Mouse (Mus musculus): Measurements from ENCODE around the gene Rnaseh1. TPM values are rescaled to one million over a fixed set of nuclear protein-coding genes. Genes with fewer than 3 reads are reported as not detected.

Gene Rnaseh1
- polyA plus RNA-seq, 1 experiment from 2014 or later: 17.3 TPM

DNA sequence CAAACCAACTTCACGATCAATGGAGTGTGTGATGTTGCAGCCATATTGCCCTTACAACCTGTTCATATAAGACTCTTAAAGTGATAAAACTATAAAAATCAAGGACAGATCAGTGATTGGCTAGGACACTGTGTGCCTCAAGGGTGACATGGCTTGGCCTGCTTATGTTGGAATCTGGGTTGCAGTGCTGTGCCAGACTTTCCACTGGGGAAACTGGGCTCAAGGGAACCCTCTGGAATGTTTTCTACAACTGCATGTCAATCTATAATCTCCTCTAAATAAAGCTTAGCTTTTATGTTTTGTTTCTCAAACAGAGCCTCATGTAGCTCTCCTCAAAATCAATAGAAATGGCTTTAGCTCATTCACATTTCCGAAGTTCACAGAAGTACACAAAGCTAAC, 25.2 kb upstream of the Rnaseh1 start:
- H3K9ac ChIP-seq: no peak overlapping the region
- no peak for ATAC-seq (replicated peaks; ENCODE audit: insufficient number of reproducible peaks, insufficient read depth, low FRiP score, low read depth)
- H3K9me3 ChIP-seq (replicated peaks): no peaks in the 10 kb centered on the region
- H3K4me1 ChIP-seq (replicated peaks): peaks cover 22% of the 10 kb centered on the region
- no peak overlapping the region for H3K27ac ChIP-seq
- no peak overlapping the region for H3K4me2 ChIP-seq
- peaks cover 13% of the 10 kb centered on the region for H3K36me3 ChIP-seq
- 89% methylated on average over 2 of the region's 2 CpGs for WGBS
- no peak overlapping the region for H3K4me3 ChIP-seq
- H3K27me3 ChIP-seq: no peaks in the 10 kb centered on the region

DNA sequence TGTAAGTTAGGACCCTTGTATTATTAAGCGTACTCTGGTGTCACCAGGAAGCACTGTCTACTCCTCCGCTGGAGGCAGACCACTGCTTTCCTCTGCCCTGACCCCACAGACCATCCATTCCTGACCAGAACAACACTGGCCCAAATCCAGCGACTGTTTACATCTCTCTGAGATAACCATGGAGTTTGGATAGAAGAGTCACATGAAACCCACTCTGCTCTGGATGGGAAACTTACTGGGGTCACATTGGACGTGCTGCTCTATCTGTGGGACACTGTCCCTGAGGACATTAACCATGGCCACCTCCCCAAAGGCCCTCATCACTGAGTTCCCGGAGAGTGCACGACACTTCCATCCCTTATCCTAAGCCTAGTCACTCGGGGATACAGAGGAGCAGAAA, 24.0 kb upstream of the Rnaseh1 start:
- WGBS: 58% methylated on average over 7 of the region's 7 CpGs
- Histone ChIP-seq H3K9me3 (replicated peaks) (no peaks in the 10 kb centered on the region), H3K4me2 (no peak overlapping the region), H3K4me3 (no peak overlapping the region), H3K27ac (no peak overlapping the region), H3K36me3 (peaks cover 25% of the 10 kb centered on the region), H3K27me3 (no peaks in the 10 kb centered on the region), H3K9ac (no peak overlapping the region), H3K4me1 (replicated peaks) (peaks cover 22% of the 10 kb centered on the region)
- peak; percentile 25; the same call in 1 of the 2 replicates for ATAC-seq (replicated peaks; ENCODE audit: insufficient number of reproducible peaks, insufficient read depth, low FRiP score, low read depth)

DNA sequence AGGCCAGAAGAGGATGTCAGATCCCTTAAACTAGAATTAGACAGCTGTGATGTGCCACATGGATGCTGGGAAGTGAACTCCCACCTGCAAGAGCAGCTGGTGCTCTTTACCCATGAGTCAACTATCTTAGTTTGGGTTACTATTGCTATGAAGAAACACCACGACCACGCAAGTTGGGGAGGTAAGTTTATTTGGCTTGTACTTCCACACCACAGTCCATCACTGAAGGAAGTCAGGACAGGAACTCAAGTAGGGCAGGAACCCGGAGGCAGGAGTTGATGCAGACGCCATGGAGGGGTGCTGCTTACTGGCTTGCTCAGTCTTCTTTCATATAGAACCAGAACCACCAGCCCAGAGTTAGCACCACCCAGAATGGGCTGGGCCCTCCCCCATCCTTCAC, 22.3 kb upstream of the Rnaseh1 start:
- Histone ChIP-seq H3K36me3 (peaks cover 42% of the 10 kb centered on the region), H3K9me3 (replicated peaks) (no peaks in the 10 kb centered on the region), H3K9ac (no peak overlapping the region), H3K27ac (no peak overlapping the region), H3K4me1 (replicated peaks) (peaks cover 13% of the 10 kb centered on the region), H3K4me3 (no peak overlapping the region), H3K4me2 (no peak overlapping the region), H3K27me3 (no peaks in the 10 kb centered on the region)
- 61% methylated on average over 4 of the region's 4 CpGs for WGBS
- ATAC-seq (replicated peaks; ENCODE audit: insufficient number of reproducible peaks, insufficient read depth, low FRiP score, low read depth): no peak

DNA sequence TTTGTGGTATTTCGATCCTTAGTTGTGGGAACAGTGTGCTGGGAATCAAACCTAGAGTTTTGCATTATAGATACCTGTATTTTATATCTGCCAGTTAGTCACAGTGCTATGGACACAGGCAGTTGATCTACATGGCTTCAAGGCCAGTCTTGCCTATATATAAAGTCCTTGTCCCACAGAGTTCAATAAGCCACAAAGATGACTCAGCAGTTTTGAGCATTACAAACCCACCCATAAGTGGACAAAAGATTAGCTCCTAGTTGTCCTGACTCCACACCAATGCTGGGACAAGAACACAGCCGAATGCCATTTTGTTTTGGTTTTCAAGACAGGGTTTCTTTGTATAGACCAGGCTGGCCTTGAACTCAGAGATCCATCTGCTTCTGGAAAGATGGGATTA, 21.0 kb upstream of the Rnaseh1 start:
- Histone ChIP-seq H3K27ac (no peak overlapping the region), H3K4me2 (no peak overlapping the region), H3K4me3 (no peak overlapping the region), H3K9ac (no peak overlapping the region), H3K4me1 (replicated peaks) (peaks cover 5% of the 10 kb centered on the region), H3K9me3 (replicated peaks) (no peaks in the 10 kb centered on the region), H3K27me3 (no peaks in the 10 kb centered on the region), H3K36me3 (peaks cover 55% of the 10 kb centered on the region)
- WGBS: 86% methylated on average over 2 of the region's 2 CpGs
- no peak for ATAC-seq (replicated peaks; ENCODE audit: insufficient number of reproducible peaks, insufficient read depth, low FRiP score, low read depth)

DNA sequence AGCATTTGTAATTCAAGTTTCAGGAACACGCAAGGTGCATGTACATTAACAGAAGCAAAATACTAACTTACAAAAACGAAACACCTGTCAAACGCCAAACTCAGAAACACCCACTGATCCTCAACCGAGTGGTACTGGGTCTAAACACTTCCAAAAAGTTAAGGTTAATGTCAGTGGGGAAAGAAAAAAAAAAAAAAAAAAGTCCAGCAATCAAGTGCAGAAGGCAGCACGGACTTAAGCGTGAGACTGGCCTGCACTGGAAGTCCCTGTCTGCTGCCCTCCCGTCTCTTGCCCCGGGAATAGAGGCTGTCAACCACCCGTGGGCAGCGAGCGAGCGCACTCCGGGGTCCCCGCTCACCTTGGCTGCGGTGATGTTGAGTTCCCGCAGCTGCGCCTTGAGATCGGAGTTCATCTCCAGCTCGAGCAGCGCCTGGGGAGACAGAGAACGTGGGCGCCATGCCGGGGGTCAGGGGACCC, 14.3 kb upstream of the Rnaseh1 start:
- Histone ChIP-seq H3K4me2 (peak overlapping the region; percentile 63), H3K4me1 (replicated peaks) (peaks cover 22% of the 10 kb centered on the region), H3K27ac (peak overlapping the region; percentile 82), H3K36me3 (peaks cover 45% of the 10 kb centered on the region), H3K4me3 (peak overlapping the region; percentile 80), H3K27me3 (no peaks in the 10 kb centered on the region), H3K9ac (peak overlapping the region; percentile 97), H3K9me3 (replicated peaks) (no peaks in the 10 kb centered on the region)
- 1% methylated on average over 23 of the region's 23 CpGs for WGBS
- ATAC-seq (replicated peaks; ENCODE audit: insufficient number of reproducible peaks, insufficient read depth, low FRiP score, low read depth): no peak; the same call in 1 of the 2 replicates

DNA sequence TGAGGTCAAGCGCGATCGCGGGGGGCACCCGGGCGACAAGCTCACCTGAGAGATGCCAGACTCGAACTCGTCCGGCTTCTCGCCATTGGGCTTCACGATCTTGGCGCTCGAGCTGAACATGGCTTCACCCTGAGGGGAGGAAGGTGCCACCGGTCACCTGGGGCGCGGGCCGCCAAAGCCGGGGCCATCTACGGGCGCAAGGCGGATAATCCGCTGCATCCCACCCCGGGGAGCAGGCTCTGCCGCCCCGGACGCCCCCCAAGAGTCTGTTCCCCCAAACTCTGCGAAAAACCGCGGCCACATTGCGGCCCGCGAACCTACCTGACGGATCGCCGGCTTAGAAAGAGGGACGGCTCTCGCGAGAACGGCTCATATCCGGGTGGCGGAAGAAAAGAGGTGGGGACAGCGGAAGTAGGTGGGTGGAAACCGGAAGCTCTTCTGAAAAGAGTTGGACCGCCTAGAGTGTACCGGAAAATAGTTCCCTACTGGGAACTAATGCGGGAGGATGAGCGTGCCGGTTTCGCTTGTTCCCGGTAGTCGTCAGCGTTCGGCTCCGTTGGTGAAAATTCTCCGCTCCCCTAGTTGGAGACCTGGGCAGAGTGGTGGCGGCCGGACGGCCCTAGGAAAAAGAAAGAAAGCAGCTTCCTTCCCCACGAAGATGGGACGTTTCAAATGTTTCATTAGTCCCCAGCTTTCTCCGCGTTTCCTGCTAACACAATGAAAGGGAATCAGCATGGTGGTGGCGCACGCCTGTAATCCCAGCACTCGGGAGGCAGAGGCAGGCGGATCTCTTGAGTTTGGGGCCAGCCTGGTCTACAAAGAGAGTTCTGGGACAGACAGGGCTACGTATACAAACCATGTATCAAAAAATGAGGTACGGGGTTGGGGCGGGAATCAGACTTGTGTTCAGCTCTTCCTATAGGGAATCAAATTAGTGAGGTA, 13.6 kb upstream of the Rnaseh1 start, which contains the start of gene Rps7:
Rps7 (minus strand) TSS at position 419 of the 942 bp plus-strand sequence.
- WGBS: 4% methylated on average over 69 of the region's 69 CpGs
- Histone ChIP-seq H3K27ac (peak within 1 kb of the TSS; percentile 82), H3K4me2 (peak within 1 kb of the TSS; percentile 63), H3K4me3 (peak within 1 kb of the TSS; percentile 80), H3K36me3 (peaks cover 37% of the 10 kb centered on the region), H3K9me3 (replicated peaks) (no peaks in the 10 kb centered on the region), H3K27me3 (no peaks in the 10 kb centered on the region), H3K9ac (peak within 1 kb of the TSS; percentile 97), H3K4me1 (replicated peaks) (peaks cover 22% of the 10 kb centered on the region)
- ATAC-seq (replicated peaks; ENCODE audit: insufficient number of reproducible peaks, insufficient read depth, low FRiP score, low read depth): peak; percentile 94

DNA sequence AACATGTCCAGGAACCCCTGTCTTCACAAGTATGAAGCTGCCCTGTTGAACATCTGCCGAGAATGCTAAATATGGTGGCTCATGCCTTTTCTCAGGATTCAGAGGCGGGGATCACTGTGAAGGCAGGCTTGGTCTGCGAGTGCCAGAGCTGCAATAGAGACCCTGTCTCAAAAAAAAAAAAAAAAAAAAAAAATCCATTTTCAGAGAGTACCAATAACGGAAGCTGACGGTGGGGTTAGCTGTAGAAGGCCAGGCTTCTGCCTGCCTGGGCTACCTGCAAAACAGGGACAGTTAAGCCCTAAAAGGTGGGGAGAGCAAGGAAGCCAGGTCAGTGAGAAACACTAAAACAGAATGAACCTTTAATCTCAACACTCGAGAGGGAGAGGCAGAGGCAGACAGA, 12.9 kb upstream of the Rnaseh1 start:
- no peaks in the 10 kb centered on the region for H3K27me3 ChIP-seq
- no peaks in the 10 kb centered on the region for H3K9me3 ChIP-seq (replicated peaks)
- H3K4me2 ChIP-seq: peak overlapping the region; percentile 63
- H3K9ac ChIP-seq: no peak overlapping the region
- H3K36me3 ChIP-seq: peaks cover 30% of the 10 kb centered on the region
- no peak overlapping the region for H3K27ac ChIP-seq
- ATAC-seq (replicated peaks; ENCODE audit: insufficient number of reproducible peaks, insufficient read depth, low FRiP score, low read depth): no peak
- H3K4me1 ChIP-seq (replicated peaks): peaks cover 22% of the 10 kb centered on the region
- H3K4me3 ChIP-seq: peak overlapping the region; percentile 80
- 82% methylated on average over 6 of the region's 6 CpGs for WGBS

DNA sequence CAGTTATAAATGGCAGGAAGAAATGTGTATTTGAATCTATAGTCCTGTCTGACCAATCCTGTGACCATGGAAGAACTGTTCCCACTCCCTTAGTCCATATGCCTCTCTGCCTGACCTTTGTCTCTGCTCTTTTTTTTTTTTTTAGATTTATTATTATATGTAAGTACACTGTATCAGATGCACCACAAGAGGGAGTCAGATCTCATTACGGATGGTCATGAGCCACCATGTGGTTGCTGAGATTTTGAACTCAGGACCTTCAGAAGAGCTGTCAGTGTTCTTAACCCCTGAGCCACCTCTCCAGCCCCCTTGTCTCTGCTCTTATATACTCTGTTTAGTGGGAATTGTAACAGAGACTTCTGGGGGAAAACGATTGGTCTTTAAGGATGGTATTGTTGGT, 10.6 kb upstream of the Rnaseh1 start:
- Histone ChIP-seq H3K9ac (no peak overlapping the region), H3K4me1 (replicated peaks) (peaks cover 13% of the 10 kb centered on the region), H3K27me3 (peaks cover 7% of the 10 kb centered on the region; the same call in 1 of the 2 replicates), H3K36me3 (peaks cover 8% of the 10 kb centered on the region), H3K4me2 (no peak overlapping the region), H3K9me3 (replicated peaks) (no peaks in the 10 kb centered on the region), H3K4me3 (no peak overlapping the region), H3K27ac (no peak overlapping the region)
- WGBS: 61% methylated on average over 2 of the region's 2 CpGs
- no peak for ATAC-seq (replicated peaks; ENCODE audit: insufficient number of reproducible peaks, insufficient read depth, low FRiP score, low read depth)

DNA sequence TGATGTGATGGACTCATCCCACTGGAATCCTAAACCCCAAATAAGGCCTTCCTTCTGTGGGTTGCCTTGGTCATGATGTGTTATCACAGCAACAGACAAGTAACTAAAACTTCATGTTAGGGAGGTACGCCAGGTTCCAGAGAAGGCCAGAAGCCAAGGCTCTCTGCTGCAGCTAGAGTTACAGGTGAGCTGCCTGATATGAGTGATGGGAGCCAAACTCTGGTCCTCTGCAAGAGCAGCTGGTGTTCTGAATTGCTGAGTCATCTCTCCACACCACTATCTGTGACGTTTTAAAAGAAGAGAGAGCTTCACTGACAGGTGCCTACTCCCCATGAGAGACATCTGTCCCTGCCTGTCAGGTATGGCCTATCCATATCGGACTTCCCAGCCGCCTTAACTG, 13.2 kb downstream of the Rnaseh1 start:
- Histone ChIP-seq H3K36me3 (peaks cover 29% of the 10 kb centered on the region; the same call in 1 of the 2 replicates), H3K4me1 (replicated peaks) (0 out of 2 replicates have a peak, but pooled peaks cover 7% of the 10 kb centered on the region), H3K4me2 (no peak overlapping the region), H3K27me3 (no peaks in the 10 kb centered on the region), H3K9me3 (replicated peaks) (no peaks in the 10 kb centered on the region), H3K4me3 (no peak overlapping the region), H3K27ac (no peak overlapping the region), H3K9ac (no peak overlapping the region)
- 82% methylated on average over 4 of the region's 4 CpGs for WGBS
- no peak for ATAC-seq (replicated peaks; ENCODE audit: insufficient number of reproducible peaks, insufficient read depth, low FRiP score, low read depth)

DNA sequence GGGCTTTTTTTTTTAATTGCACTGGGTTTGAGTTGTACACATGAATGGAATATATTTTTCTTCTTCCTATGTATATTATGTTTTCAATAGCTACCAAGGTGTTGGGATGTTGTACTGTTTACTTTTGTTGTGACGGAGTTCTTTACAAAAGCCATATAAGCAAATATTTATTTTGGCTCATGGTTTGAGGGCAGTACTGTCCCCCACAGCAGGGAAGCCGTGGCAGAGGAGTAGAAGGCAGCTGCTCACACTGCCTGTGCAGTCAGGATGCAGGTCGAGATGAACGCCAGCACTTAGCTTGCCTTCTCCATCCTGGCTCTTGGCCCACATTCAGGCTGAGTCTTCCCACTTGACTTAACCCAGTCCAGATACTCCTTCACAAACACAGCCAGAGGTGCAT, 17.3 kb downstream of the Rnaseh1 start:
- Histone ChIP-seq H3K4me2 (no peak overlapping the region), H3K27me3 (no peaks in the 10 kb centered on the region), H3K27ac (no peak overlapping the region), H3K9me3 (replicated peaks) (no peaks in the 10 kb centered on the region), H3K4me3 (no peak overlapping the region), H3K9ac (no peak overlapping the region), H3K4me1 (replicated peaks) (0 out of 2 replicates have a peak, but pooled peaks cover 7% of the 10 kb centered on the region), H3K36me3 (no peaks in the 10 kb centered on the region)
- 47% methylated on average over 4 of the region's 4 CpGs for WGBS
- ATAC-seq (replicated peaks; ENCODE audit: insufficient number of reproducible peaks, insufficient read depth, low FRiP score, low read depth): no peak

DNA sequence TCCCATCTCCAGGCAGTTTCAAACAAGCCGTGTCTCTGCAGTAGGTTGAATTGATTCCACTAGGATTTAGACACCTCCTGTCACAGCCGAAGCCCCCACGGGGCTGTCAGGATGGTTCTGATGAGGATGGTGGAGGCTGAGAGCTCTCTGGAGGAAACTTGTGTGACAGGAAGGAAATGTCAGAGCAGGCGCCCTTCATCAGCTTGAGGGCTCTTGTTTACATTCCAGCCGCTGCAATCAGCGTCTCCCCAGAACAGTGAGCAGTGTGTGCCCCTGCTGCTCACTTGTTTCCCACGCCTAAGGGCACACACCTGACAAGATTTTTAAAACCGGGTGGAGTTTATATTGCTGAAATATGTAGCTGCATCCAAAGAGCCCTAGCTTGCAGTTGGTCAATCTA, 17.9 kb downstream of the Rnaseh1 start:
- no peaks in the 10 kb centered on the region for H3K36me3 ChIP-seq
- no peaks in the 10 kb centered on the region for H3K9me3 ChIP-seq (replicated peaks)
- H3K4me1 ChIP-seq (replicated peaks): 0 out of 2 replicates have a peak, but pooled peaks cover 7% of the 10 kb centered on the region
- ATAC-seq (replicated peaks; ENCODE audit: insufficient number of reproducible peaks, insufficient read depth, low FRiP score, low read depth): no peak
- H3K4me2 ChIP-seq: no peak overlapping the region
- H3K9ac ChIP-seq: no peak overlapping the region
- no peak overlapping the region for H3K27ac ChIP-seq
- H3K4me3 ChIP-seq: no peak overlapping the region
- no peaks in the 10 kb centered on the region for H3K27me3 ChIP-seq
- WGBS: 17% methylated on average over 8 of the region's 8 CpGs
